Mouse (Mus musculus) stomach, postnatal 0 days (tissue): Measurements from ENCODE around the gene 1810049J17Rik.

Source experiments
- CTCF ChIP-seq: IDR thresholded peaks from 2 replicates; pipeline ENCODE4 v1.5.1; 2016; ENCODE audit warnings: antibody characterized with exemption, low read depth, mild to moderate bottlenecking, moderate library complexity
- EP300 ChIP-seq: optimal IDR thresholded peaks from 2 replicates; pipeline ENCODE3; 2016; ENCODE audit warnings: antibody characterized with exemption

DNA sequence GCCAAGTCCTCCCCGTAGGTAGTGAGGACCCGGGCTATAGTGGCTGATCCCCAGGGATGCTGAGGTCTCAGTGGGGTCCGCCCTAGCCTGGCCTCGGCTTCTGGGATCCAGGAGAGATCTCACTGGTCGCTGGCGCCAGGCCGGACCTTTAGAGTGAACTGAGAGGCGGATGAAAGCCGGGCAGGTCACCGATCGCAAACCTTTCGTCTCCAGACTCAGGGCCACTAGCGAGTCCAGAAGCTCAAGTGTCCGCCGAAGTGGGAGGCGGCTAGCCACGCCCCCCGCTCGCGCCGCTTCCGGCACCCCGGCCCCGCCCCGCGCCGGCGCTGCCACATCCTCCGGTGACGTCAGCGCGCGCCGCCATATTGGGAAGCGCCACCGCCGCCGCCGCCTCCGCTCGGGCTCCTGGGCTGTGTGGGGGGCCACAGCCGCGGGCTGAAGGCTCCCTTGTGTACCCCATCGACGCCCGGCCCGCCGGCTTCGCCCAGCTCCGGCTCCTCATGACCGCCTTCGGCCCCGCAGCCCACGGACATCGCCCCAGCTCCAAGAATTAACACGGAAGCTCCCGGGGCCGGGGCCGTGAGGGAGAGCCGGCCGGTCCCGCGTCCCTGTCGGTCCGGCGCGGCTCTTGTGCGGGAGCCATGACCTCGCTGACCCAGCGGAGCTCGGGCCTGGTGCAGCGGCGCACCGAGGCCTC, 460 bp downstream of the 1810049J17Rik start, which contains the start of gene Golph3:
- TF ChIP-seq CTCF (no peak), EP300 (no peak)
